Mouse (Mus musculus): ENCODE results near the gene Tnrc6b. TPM values are rescaled to one million over a fixed set of nuclear protein-coding genes. Genes with fewer than 3 reads are reported as not detected.

Gene Tnrc6b
- polyA plus RNA-seq, 1 experiment from 2014 or later, result 26.8 TPM

DNA sequence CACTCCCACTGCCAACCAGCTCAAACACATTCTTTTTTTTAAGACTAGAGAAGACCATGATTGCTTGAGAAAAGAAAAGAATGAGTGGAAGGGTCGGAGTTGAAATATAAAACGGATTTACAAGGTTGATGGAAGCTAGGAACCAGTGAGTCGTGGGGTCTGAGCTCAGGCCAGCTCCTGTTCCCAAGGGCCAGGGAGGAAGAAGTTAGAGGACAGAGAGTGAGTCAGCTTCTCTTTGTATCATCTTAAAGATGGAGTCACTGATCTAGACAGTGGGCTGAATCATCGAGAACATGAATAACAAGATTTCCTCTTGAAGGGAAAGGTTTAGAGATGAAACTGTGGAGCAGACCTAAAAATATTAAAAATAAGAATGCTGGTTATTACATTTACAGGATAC lies 51.5 kb downstream of the Tnrc6b start:
- Histone ChIP-seq H3K27ac (ENCODE audit: low read depth, low read length) (no peak overlapping the region), H3K4me3 (ENCODE audit: low read length) (no peak overlapping the region), H3K9me3 (ENCODE audit: control insufficient read depth, low read length) (no peaks in the 10 kb centered on the region), H3K9ac (ENCODE audit: low read depth, low read length) (no peak overlapping the region), H3K27me3 (replicated peaks; ENCODE audit: control insufficient read depth, insufficient read depth, low read length) (no peaks in the 10 kb centered on the region), H3K4me1 (ENCODE audit: control insufficient read depth, insufficient read depth, low read depth, low read length) (no peaks in the 10 kb centered on the region), H3K36me3 (ENCODE audit: control insufficient read depth, insufficient read depth, low read length) (no peaks in the 10 kb centered on the region), H3K4me2 (ENCODE audit: low read length) (no peak overlapping the region)
- 90% methylated on average over 4 of the region's 4 CpGs for WGBS
- no peak for ATAC-seq

DNA sequence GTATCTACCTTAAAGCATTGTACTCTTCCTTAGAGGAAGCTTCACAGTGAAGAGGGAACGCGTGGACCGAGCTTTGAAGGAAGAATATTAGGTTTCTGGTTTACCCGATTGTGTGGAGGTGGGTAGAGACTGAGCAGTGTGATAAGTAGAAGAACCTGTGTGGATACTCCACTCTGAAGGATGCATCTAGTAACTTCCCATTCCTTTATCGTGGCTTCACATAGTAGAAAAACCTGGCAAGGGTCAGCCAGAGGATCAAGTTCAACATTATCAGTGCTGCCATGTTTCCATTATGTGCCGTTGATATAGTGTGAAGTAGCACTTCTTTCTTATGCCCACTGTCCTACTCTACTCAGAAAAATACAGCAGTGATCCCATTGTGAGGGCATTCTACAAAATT lies 53.6 kb downstream of the Tnrc6b start:
- Histone ChIP-seq H3K27me3 (replicated peaks; ENCODE audit: control insufficient read depth, insufficient read depth, low read length) (no peaks in the 10 kb centered on the region), H3K27ac (ENCODE audit: low read depth, low read length) (no peak overlapping the region), H3K36me3 (ENCODE audit: control insufficient read depth, insufficient read depth, low read length) (no peaks in the 10 kb centered on the region), H3K4me2 (ENCODE audit: low read length) (no peak overlapping the region), H3K4me3 (ENCODE audit: low read length) (no peak overlapping the region), H3K9ac (ENCODE audit: low read depth, low read length) (no peak overlapping the region), H3K4me1 (ENCODE audit: control insufficient read depth, insufficient read depth, low read depth, low read length) (no peaks in the 10 kb centered on the region), H3K9me3 (ENCODE audit: control insufficient read depth, low read length) (no peaks in the 10 kb centered on the region)
- no peak for ATAC-seq
- 91% methylated on average over 6 of the region's 6 CpGs for WGBS

- Histone ChIP-seq H3K4me1 (ENCODE audit: control insufficient read depth, insufficient read depth, low read depth, low read length) (no peaks in the 10 kb centered on the region), H3K4me2 (ENCODE audit: low read length) (no peak overlapping the region), H3K27me3 (replicated peaks; ENCODE audit: control insufficient read depth, insufficient read depth, low read length) (no peaks in the 10 kb centered on the region), H3K36me3 (ENCODE audit: control insufficient read depth, insufficient read depth, low read length) (no peaks in the 10 kb centered on the region), H3K27ac (ENCODE audit: low read depth, low read length) (no peak overlapping the region), H3K9ac (ENCODE audit: low read depth, low read length) (no peak overlapping the region), H3K4me3 (ENCODE audit: low read length) (no peak overlapping the region), H3K9me3 (ENCODE audit: control insufficient read depth, low read length) (no peaks in the 10 kb centered on the region)
- ATAC-seq, result no peak
- WGBS, result 54% methylated on average over 2 of the region's 2 CpGs
These were observed 54.3 kb downstream of the Tnrc6b start for GRCm38 (mm10) chr15:80765381-80765780.

- no peaks in the 10 kb centered on the region for H3K27me3 ChIP-seq (replicated peaks; ENCODE audit: control insufficient read depth, insufficient read depth, low read length)
- ATAC-seq, result no peak
These were observed 57.1 kb downstream of the Tnrc6b start for GRCm38 (mm10) chr15:80768216-80768615.

GRCm38 (mm10) chr15:80771926-80772441 lies 60.9 kb downstream of the Tnrc6b start:
- 60% methylated on average over 1 of the region's 1 CpGs for WGBS
- no peak overlapping the region for H3K4me3 ChIP-seq (ENCODE audit: low read length)

More at GRCm38 (mm10) chr15:80768216-80768615, 57.1 kb downstream of the Tnrc6b start:
- no peaks in the 10 kb centered on the region for H3K9me3 ChIP-seq (ENCODE audit: control insufficient read depth, low read length)
- H3K9ac ChIP-seq (ENCODE audit: low read depth, low read length), result no peak overlapping the region
- H3K36me3 ChIP-seq (ENCODE audit: control insufficient read depth, insufficient read depth, low read length), result no peaks in the 10 kb centered on the region
- no peak overlapping the region for H3K27ac ChIP-seq (ENCODE audit: low read depth, low read length)
- no peaks in the 10 kb centered on the region for H3K4me1 ChIP-seq (ENCODE audit: control insufficient read depth, insufficient read depth, low read depth, low read length)
- no peak overlapping the region for H3K4me2 ChIP-seq (ENCODE audit: low read length)
- WGBS, result 86% methylated on average over 3 of the region's 3 CpGs
- no peak overlapping the region for H3K4me3 ChIP-seq (ENCODE audit: low read length)

GRCm38 (mm10) chr15:80774666-80775065 lies 63.6 kb downstream of the Tnrc6b start:
- H3K4me3 ChIP-seq (ENCODE audit: low read length), result no peak overlapping the region
- no peaks in the 10 kb centered on the region for H3K4me1 ChIP-seq (ENCODE audit: control insufficient read depth, insufficient read depth, low read depth, low read length)
- no peaks in the 10 kb centered on the region for H3K9me3 ChIP-seq (ENCODE audit: control insufficient read depth, low read length)
- no peak overlapping the region for H3K27ac ChIP-seq (ENCODE audit: low read depth, low read length)
- H3K27me3 ChIP-seq (replicated peaks; ENCODE audit: control insufficient read depth, insufficient read depth, low read length), result no peaks in the 10 kb centered on the region
- WGBS, result 100% methylated on average over 1 of the region's 1 CpGs
- no peaks in the 10 kb centered on the region for H3K36me3 ChIP-seq (ENCODE audit: control insufficient read depth, insufficient read depth, low read length)
- no peak overlapping the region for H3K4me2 ChIP-seq (ENCODE audit: low read length)
- H3K9ac ChIP-seq (ENCODE audit: low read depth, low read length), result no peak overlapping the region
- ATAC-seq, result no peak

More at GRCm38 (mm10) chr15:80771926-80772441, 60.9 kb downstream of the Tnrc6b start:
- Histone ChIP-seq H3K27ac (ENCODE audit: low read depth, low read length) (no peak overlapping the region), H3K4me1 (ENCODE audit: control insufficient read depth, insufficient read depth, low read depth, low read length) (no peaks in the 10 kb centered on the region), H3K36me3 (ENCODE audit: control insufficient read depth, insufficient read depth, low read length) (no peaks in the 10 kb centered on the region), H3K9ac (ENCODE audit: low read depth, low read length) (no peak overlapping the region), H3K9me3 (ENCODE audit: control insufficient read depth, low read length) (no peaks in the 10 kb centered on the region), H3K27me3 (replicated peaks; ENCODE audit: control insufficient read depth, insufficient read depth, low read length) (no peaks in the 10 kb centered on the region), H3K4me2 (ENCODE audit: low read length) (no peak overlapping the region)
- ATAC-seq, result no peak

DNA sequence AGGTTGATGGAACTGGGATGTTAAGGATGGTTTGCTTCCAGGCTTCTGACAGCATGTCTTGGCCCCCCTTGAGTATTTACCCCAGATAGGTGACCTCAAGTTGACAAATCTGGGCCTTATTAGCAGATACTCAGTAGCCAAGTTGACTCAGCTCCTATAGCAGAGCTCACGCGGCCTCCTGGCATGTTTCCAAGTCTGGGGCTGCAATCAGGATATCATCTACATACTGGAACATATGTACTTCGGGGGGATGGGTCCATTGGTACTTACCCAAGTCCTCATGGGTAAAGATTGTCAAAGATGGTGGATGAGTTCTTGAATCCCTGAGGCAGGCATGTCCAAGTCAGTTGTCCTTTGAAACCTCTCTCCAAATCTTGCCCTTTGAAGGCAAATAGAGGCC lies 67.9 kb downstream of the Tnrc6b start:
- H3K27ac ChIP-seq (ENCODE audit: low read depth, low read length), result no peak overlapping the region
- no peak for ATAC-seq

GRCm38 (mm10) chr15:80780154-80780751 lies 69.1 kb downstream of the Tnrc6b start:
- no peak overlapping the region for H3K4me2 ChIP-seq (ENCODE audit: low read length)

More for the DNA sequence above, 67.9 kb downstream of the Tnrc6b start:
- H3K36me3 ChIP-seq (ENCODE audit: control insufficient read depth, insufficient read depth, low read length), result no peaks in the 10 kb centered on the region
- H3K27me3 ChIP-seq (replicated peaks; ENCODE audit: control insufficient read depth, insufficient read depth, low read length), result no peaks in the 10 kb centered on the region
- H3K4me2 ChIP-seq (ENCODE audit: low read length), result no peak overlapping the region
- H3K4me1 ChIP-seq (ENCODE audit: control insufficient read depth, insufficient read depth, low read depth, low read length), result no peaks in the 10 kb centered on the region
- H3K9ac ChIP-seq (ENCODE audit: low read depth, low read length), result no peak overlapping the region
- no peaks in the 10 kb centered on the region for H3K9me3 ChIP-seq (ENCODE audit: control insufficient read depth, low read length)
- 57% methylated on average over 3 of the region's 3 CpGs for WGBS
- no peak overlapping the region for H3K4me3 ChIP-seq (ENCODE audit: low read length)

DNA sequence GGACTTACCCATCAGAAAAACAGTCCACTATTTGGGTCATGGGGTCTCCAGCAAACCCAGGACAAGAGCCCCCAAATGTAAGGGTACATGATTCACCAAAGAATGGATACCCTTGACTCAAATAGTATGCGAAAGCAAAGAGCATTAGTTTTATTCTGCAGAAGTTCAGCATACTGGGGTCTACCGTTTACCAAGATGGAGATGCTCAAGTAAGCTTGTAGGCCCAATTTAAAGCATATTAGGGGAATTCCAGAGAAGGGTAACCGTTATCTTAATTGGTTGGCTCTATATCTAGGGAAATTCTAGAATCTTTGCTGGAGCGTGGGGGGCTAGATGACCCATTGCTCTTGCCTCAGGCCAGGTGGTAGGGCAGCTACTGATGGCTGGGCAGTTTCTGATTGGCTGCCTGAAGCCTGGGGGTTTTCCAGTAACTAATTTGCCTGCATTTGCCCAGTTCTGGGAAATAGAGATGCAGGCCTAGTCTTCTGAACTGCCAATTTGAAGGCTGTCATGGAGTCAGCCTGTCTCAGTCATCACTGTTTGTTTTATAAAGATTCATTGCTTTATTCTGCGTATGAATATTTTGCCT lies 70.2 kb downstream of the Tnrc6b start:
- Histone ChIP-seq H3K9ac (ENCODE audit: low read depth, low read length) (no peak overlapping the region), H3K4me3 (ENCODE audit: low read length) (no peak overlapping the region), H3K27ac (ENCODE audit: low read depth, low read length) (no peak overlapping the region), H3K36me3 (ENCODE audit: control insufficient read depth, insufficient read depth, low read length) (no peaks in the 10 kb centered on the region), H3K4me1 (ENCODE audit: control insufficient read depth, insufficient read depth, low read depth, low read length) (no peaks in the 10 kb centered on the region), H3K4me2 (ENCODE audit: low read length) (no peak overlapping the region), H3K9me3 (ENCODE audit: control insufficient read depth, low read length) (no peaks in the 10 kb centered on the region), H3K27me3 (replicated peaks; ENCODE audit: control insufficient read depth, insufficient read depth, low read length) (no peaks in the 10 kb centered on the region)
- WGBS, result 89% methylated on average over 5 of the region's 5 CpGs
- no peak for ATAC-seq

More at GRCm38 (mm10) chr15:80780154-80780751, 69.1 kb downstream of the Tnrc6b start:
- Histone ChIP-seq H3K4me3 (ENCODE audit: low read length) (no peak overlapping the region), H3K4me1 (ENCODE audit: control insufficient read depth, insufficient read depth, low read depth, low read length) (no peaks in the 10 kb centered on the region), H3K36me3 (ENCODE audit: control insufficient read depth, insufficient read depth, low read length) (no peaks in the 10 kb centered on the region), H3K9ac (ENCODE audit: low read depth, low read length) (no peak overlapping the region), H3K27ac (ENCODE audit: low read depth, low read length) (no peak overlapping the region), H3K27me3 (replicated peaks; ENCODE audit: control insufficient read depth, insufficient read depth, low read length) (no peaks in the 10 kb centered on the region), H3K9me3 (ENCODE audit: control insufficient read depth, low read length) (no peaks in the 10 kb centered on the region)
- WGBS, result 94% methylated on average over 5 of the region's 5 CpGs
- ATAC-seq, result no peak
